Mouse (Mus musculus) G1E (cell line): ENCODE data around the gene Obsl1. TPM values are rescaled to one million over a fixed set of nuclear protein-coding genes. Genes with fewer than 3 reads are reported as not detected.

Source experiments
- ATAC-seq: 2 replicates; pipeline ENCODE4 v1.8.0; 2016; ENCODE audit warnings: mild to moderate bottlenecking; ENCODE audit not compliant: insufficient number of reproducible peaks, poor library complexity, low FRiP score, severe bottlenecking; ENCODE audit errors: extremely low read depth
- DNase-seq: peaks from one replicate; pipeline ENCODE4 v3.0.0; 2012; ENCODE audit warnings: low spot score
- H3K27me3 ChIP-seq: 2 replicates; pipeline ENCODE4 v1.6.1; 2012; ENCODE audit warnings: mild to moderate bottlenecking, low read length, inconsistent platforms; ENCODE audit not compliant: insufficient read depth
- H3K36me3 ChIP-seq: replicated peaks from 2 replicates; pipeline ENCODE3; 2012; ENCODE audit warnings: mild to moderate bottlenecking, inconsistent platforms
- H3K4me1 ChIP-seq: 2 replicates; pipeline ENCODE4 v1.6.1; 2012; ENCODE audit warnings: low read depth, low read length, inconsistent platforms, mixed read lengths; ENCODE audit not compliant: insufficient read depth
- H3K4me3 ChIP-seq: 2 replicates; pipeline ENCODE4 v1.5.1; 2012; ENCODE audit warnings: low read depth, mild to moderate bottlenecking, inconsistent platforms, low read length, moderate library complexity, mixed read lengths
- H3K9me3 ChIP-seq: replicated peaks from 2 replicates; pipeline ENCODE4 v1.6.1; 2012; ENCODE audit warnings: inconsistent platforms
- CTCF ChIP-seq: IDR thresholded peaks from 2 replicates; pipeline ENCODE4 v1.5.1; 2012; ENCODE audit warnings: low read depth, low read length, inconsistent platforms, mixed read lengths
- GATA1 ChIP-seq: IDR thresholded peaks from 2 replicates; pipeline ENCODE4 v1.6.1; 2012; ENCODE audit warnings: borderline replicate concordance, low read length, inconsistent platforms, mixed read lengths
- GATA2 ChIP-seq: IDR thresholded peaks from 2 replicates; pipeline ENCODE4 v1.6.1; 2012; ENCODE audit warnings: low read depth, low read length, inconsistent platforms, borderline replicate concordance
- POLR2AphosphoS5 ChIP-seq: IDR thresholded peaks from 2 replicates; pipeline ENCODE4 v1.6.1; 2012; ENCODE audit warnings: low read depth, low read length, inconsistent platforms; ENCODE audit not compliant: insufficient replicate concordance
- TAL1 ChIP-seq: conservative IDR thresholded peaks from 2 replicates; pipeline ENCODE4 v1.6.1; 2012; ENCODE audit warnings: low read depth, low read length, inconsistent platforms, mixed read lengths
- polyA plus RNA-seq: library from polyadenylated mRNA; stranded (reverse); fragments of >175 nt; gene quantifications from 2 replicates; pipeline ENCODE4 v1.2.3, GENCODE M21; 2012
- total RNA-seq, 2 experiments: library from RNA; stranded (forward) in 1 of 2; stranded (reverse) in 1 of 2; fragments of 200-1000 nt in 1 of 2; fragments of >200 nt in 1 of 2; fragmentation: Nextera tagmentation in 1 of 2; gene quantifications; 2 replicates each; pipeline ENCODE4 v1.2.3; 2014 to 2017

Obsl1 gene
- total RNA-seq (2014; fragmentation: Nextera tagmentation) (not detected in 2 replicates), total RNA-seq (2017) (0.05 and 0.17 TPM in 2 replicates), polyA plus RNA-seq (not detected in 2 replicates)

DNA sequence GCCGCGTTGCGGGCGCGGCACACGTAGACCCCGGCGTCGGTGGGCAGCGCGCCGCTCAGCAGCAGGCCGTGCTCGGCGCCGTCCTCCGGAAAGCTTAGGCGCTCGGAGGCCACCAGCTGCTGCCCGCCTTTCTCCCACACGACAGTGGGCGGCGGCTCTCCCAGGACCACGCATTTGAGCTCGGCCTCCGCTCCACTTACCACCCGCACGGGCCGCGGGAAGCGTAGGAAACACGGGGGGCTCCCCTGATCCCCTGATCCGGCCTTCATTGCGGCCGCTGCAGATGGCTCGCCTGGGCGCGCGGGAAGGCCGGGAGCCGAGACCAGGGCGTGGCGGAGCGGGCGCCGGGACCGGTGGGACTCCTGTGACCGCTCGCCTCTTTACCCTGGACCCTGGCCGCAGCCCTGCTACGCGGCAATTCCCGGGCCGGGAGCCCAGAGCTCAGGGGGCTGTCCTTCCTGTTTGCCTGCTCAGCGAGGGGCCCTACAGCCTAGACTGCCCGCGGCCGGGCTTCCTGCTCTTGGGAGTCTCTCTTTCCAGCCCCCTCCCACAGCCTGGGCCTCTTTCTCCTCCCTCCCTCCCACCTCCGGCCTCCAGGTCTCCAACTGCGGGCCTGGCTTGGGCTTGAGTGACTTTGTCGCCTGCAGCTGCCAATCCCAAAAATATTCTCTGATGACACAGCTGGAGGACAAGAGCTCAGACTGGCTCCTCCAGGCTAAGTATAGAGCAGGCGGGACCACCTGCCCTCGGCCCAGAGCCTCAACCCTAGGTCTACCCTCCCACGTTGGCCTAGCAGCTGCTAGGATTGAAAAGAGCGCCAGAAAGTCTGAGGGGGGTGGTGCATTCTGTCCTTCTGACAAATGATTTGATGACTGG, at the start of gene Obsl1:
Gene Obsl1, minus strand, starts transcription at position 497 of the 876 bp plus-strand sequence.
- no peaks in the 10 kb centered on the region for H3K36me3 ChIP-seq
- H3K4me3 ChIP-seq: peak within 1 kb of the TSS; percentile 17; the same call in 1 of the 2 replicates
- DNase-seq (no peak), ATAC-seq (no peak)
- TF ChIP-seq GATA1 (no peak), TAL1 (no peak), POLR2AphosphoS5 (no peak), CTCF (no peak), GATA2 (no peak)
- no peaks in the 10 kb centered on the region; the same call in 1 of the 2 replicates for H3K4me1 ChIP-seq
- peaks cover 10% of the 10 kb centered on the region for H3K9me3 ChIP-seq
- H3K27me3 ChIP-seq: peaks cover 39% of the 10 kb centered on the region; the same call in 1 of the 2 replicates

DNA sequence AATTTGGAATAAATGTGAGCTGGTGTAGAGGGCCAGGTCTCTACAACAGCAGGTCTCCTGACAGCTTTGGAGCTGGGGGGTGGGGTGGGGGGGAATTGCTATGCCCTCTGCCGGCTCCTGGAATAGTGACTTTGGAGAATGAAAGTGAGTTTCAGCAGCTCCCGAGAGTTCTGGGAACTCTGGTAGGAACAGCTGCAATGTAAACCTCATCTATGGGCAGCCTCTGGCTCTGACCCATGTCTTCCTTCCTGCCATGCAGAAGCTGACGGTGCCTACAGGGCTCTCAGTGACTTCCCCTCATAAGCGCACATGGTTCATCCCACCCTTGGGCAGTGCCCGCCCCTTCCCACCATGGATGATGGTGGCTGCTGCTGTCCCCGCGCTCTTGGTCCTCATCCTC, 49.4 kb upstream of the Obsl1 start:
- no peaks in the 10 kb centered on the region; the same call in 1 of the 2 replicates for H3K27me3 ChIP-seq
- ATAC-seq: no peak
- DNase-seq: no peak
- H3K36me3 ChIP-seq: no peaks in the 10 kb centered on the region
- no peak for TF ChIP-seq GATA1
- TF ChIP-seq TAL1: no peak
- TF ChIP-seq CTCF: no peak
- TF ChIP-seq POLR2AphosphoS5: no peak
- no peak for TF ChIP-seq GATA2
- H3K9me3 ChIP-seq: no peaks in the 10 kb centered on the region
- H3K4me3 ChIP-seq: no peak overlapping the region
- peaks cover 8% of the 10 kb centered on the region for H3K4me1 ChIP-seq

DNA sequence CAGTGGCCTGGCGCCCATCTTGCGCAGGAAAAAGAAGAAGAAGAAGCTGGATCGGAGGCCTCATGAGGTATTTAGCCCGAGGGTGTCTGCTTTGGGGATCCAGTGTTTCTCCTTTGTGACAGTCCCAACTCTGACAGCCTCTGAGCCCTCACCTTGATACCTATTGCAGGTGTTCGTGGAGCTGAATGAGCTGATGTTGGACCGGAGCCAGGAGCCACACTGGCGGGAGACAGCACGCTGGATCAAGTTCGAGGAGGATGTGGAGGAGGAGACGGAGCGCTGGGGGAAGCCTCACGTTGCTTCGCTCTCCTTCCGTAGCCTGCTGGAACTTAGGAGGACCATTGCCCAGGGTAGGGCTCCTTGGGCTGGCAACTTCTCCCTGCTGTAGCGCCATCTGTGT, 44.3 kb upstream of the Obsl1 start:
- no peak for TF ChIP-seq POLR2AphosphoS5
- no peak for TF ChIP-seq GATA1
- no peak for TF ChIP-seq GATA2
- TF ChIP-seq TAL1: no peak
- no peak for TF ChIP-seq CTCF
- no peaks in the 10 kb centered on the region for H3K36me3 ChIP-seq
- peaks cover 10% of the 10 kb centered on the region; the same call in 1 of the 2 replicates for H3K27me3 ChIP-seq
- no peak overlapping the region for H3K4me3 ChIP-seq
- no peaks in the 10 kb centered on the region for H3K9me3 ChIP-seq
- no peaks in the 10 kb centered on the region; the same call in 1 of the 2 replicates for H3K4me1 ChIP-seq
- ATAC-seq (no peak), DNase-seq (no peak)

DNA sequence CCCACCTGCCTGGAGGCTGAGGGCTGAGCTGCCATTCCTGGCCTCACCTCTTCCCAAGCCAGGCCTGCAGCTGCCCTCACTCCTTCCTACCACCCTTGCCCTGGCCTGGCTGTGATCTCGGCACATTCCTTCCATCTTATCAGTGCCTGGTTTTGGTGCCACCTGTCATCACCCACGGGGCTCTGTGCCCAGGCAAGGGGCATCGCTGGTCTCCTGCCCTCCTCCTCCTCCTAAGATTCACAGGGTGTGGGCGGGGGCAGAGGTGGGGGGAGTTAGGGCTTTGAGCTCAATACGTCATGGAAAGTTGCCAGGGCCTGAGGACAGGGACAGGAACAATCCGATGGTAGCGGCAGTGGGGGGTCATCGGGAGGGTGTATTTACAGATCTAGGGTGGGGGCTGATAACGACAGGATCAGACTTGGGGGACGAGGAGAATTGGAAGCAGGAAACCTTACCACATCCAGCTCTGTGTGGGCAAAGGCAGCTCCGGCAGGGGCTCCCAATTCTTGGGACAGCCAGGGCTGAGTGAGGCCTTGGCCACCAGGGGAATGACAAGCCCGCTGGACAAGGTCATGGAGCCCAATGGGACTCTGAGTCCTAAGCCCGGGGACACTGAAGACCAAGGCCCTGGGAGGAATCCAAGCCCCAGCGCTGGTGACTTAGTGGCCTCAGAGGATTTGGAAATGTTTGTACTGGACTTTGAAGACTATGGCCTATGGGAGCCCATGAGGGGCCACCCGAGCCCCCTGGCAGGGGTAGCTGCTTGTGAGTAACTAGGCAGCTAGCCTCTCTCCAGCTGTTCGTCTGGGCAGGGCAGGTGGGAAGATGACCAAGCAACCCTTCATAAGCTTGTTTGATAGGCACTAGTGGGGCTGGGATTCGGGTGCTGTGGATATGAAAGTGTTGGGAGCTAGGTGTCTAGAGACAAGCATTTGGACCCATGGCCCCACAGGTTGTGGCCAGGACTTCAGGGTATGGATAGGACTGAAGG, 43.3 kb upstream of the Obsl1 start:
- TF ChIP-seq CTCF (no peak), TAL1 (no peak), GATA2 (no peak), POLR2AphosphoS5 (no peak), GATA1 (no peak)
- DNase-seq (no peak), ATAC-seq (no peak)
- Histone ChIP-seq H3K9me3 (no peaks in the 10 kb centered on the region), H3K4me3 (no peak overlapping the region), H3K27me3 (peaks cover 10% of the 10 kb centered on the region; the same call in 1 of the 2 replicates), H3K36me3 (no peaks in the 10 kb centered on the region), H3K4me1 (no peaks in the 10 kb centered on the region; the same call in 1 of the 2 replicates)

DNA sequence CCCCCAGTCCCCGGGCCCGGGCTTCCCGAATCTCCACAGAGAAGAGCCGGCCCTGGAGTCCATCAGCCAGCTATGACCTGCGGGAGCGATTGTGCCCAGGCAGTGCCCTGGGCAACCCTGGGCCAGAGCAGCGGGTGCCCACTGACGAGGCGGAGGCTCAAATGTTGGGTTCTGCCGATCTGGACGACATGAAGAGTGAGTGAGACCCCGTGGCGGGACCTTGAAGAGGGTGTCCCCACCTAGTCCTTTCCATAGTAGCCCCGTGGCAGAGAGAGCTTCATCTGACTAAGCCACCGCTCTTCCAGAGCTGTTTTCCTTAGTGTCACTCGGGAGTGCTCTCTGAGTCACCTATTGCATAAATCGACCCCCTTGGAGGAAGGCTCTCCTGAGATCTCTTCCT, 42.6 kb upstream of the Obsl1 start:
- TF ChIP-seq GATA1 (no peak), POLR2AphosphoS5 (no peak), GATA2 (no peak), TAL1 (no peak), CTCF (no peak)
- H3K9me3 ChIP-seq: no peaks in the 10 kb centered on the region
- ATAC-seq (no peak), DNase-seq (no peak)
- H3K36me3 ChIP-seq: no peaks in the 10 kb centered on the region
- no peaks in the 10 kb centered on the region; the same call in 1 of the 2 replicates for H3K4me1 ChIP-seq
- H3K4me3 ChIP-seq: no peak overlapping the region
- peaks cover 10% of the 10 kb centered on the region; the same call in 1 of the 2 replicates for H3K27me3 ChIP-seq
